Mouse (Mus musculus) forebrain, embryonic 11.5 days (tissue): Measurements from ENCODE around the gene Tbxa2r. TPM values are rescaled to one million over a fixed set of nuclear protein-coding genes. Genes with fewer than 3 reads are reported as not detected.

Source experiments
- ATAC-seq: fragments of 200-750 bp; cut with Nextera tagmentation; replicated peaks from 2 replicates; pipeline ENCODE4 v1.8.0; 2017; ENCODE audit warnings: moderate TSS enrichment; ENCODE audit not compliant: low FRiP score
- DNase-seq: peaks from one replicate; pipeline ENCODE4 v3.0.0-alpha.2; 2017; ENCODE audit warnings: low spot score
- H3K27ac ChIP-seq: fragments of 300-500 bp; sonication (generic); 2 replicates; pipeline ENCODE4 v1.5.1; 2014; ENCODE audit warnings: low read depth, low read length
- H3K27me3 ChIP-seq: fragments of 300-500 bp; sonication (generic); 2 replicates; pipeline ENCODE4 v1.6.1; 2014; ENCODE audit warnings: mild to moderate bottlenecking, low read length, mixed read lengths; ENCODE audit not compliant: control insufficient read depth, insufficient read depth
- H3K36me3 ChIP-seq: fragments of 300-500 bp; sonication (generic); 2 replicates; pipeline ENCODE4 v1.6.1; 2014; ENCODE audit warnings: mild to moderate bottlenecking, low read length, moderate library complexity, mixed read lengths; ENCODE audit not compliant: control insufficient read depth, insufficient read depth
- H3K4me1 ChIP-seq: fragments of 300-500 bp; sonication (generic); replicated peaks from 2 replicates; pipeline ENCODE4 v1.6.1; 2014; ENCODE audit warnings: low read length, mixed read lengths; ENCODE audit not compliant: control insufficient read depth, insufficient read depth
- H3K4me2 ChIP-seq: fragments of 300-500 bp; sonication (generic); 2 replicates; pipeline ENCODE4 v1.6.1; 2014; ENCODE audit warnings: low read depth, mild to moderate bottlenecking, low read length, moderate library complexity, mixed read lengths; ENCODE audit not compliant: severe bottlenecking
- H3K4me3 ChIP-seq: fragments of 300-500 bp; sonication (generic); 2 replicates; pipeline ENCODE4 v1.5.1; 2014; ENCODE audit warnings: low read depth, low read length
- H3K9ac ChIP-seq: fragments of 300-500 bp; sonication (generic); 2 replicates; pipeline ENCODE4 v1.6.1; 2014; ENCODE audit warnings: low read length
- H3K9me3 ChIP-seq: fragments of 300-500 bp; sonication (generic); 2 replicates; pipeline ENCODE4 v1.6.1; 2016; ENCODE audit warnings: low read length, mixed read lengths; ENCODE audit not compliant: control insufficient read depth
- WGBS: fragments of 180-500 bp; shearing (Covaris S2); extraction: QIAGEN DNeasy Blood & Tissue Kit; methylation state at CpG from one replicate; pipeline ENCODE4 v1.1.7; 2014; 5-methylcytosine and 5-hydroxymethylcytosine counted together
- polyA plus RNA-seq: library from polyadenylated mRNA; unstranded; fragments of >200 nt; fragmentation: Nextera tagmentation; extraction: Ambion mirVana; gene quantifications from 2 replicates; pipeline ENCODE4 v1.2.1, GENCODE M21; 2014

Tbxa2r gene
- polyA plus RNA-seq, 1 experiment from 2014 or later: 2.6 TPM

DNA sequence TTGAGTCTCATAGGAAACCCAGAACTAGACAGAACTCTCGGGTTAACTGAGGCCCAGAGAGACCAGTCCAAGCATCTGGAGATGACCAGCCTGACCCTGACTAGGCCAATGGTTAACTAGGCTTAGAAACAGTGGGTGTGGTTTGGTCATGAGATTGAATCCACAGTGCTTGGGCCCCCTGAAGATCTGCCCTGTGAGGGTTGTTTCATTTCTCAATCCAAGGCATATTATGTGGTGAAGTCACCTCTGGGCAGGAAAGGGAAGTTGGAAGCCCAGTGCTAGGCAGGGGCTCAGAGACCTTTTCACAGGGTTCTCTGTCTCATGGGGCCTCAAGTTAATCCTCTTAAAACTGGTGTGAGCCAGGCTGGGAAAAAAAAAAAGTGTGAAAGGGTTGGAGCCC lies 30.3 kb downstream of the Tbxa2r start:
- Histone ChIP-seq H3K4me3 (no peak overlapping the region), H3K27me3 (peaks cover 15% of the 10 kb centered on the region), H3K9me3 (no peaks in the 10 kb centered on the region), H3K4me2 (no peak overlapping the region), H3K4me1 (peaks cover 14% of the 10 kb centered on the region; the same call in 1 of the 2 replicates), H3K27ac (no peak overlapping the region), H3K36me3 (no peaks in the 10 kb centered on the region), H3K9ac (no peak overlapping the region)
- ATAC-seq (no peak), DNase-seq (no peak)
- WGBS: 55% methylated on average over 1 of the region's 1 CpGs

DNA sequence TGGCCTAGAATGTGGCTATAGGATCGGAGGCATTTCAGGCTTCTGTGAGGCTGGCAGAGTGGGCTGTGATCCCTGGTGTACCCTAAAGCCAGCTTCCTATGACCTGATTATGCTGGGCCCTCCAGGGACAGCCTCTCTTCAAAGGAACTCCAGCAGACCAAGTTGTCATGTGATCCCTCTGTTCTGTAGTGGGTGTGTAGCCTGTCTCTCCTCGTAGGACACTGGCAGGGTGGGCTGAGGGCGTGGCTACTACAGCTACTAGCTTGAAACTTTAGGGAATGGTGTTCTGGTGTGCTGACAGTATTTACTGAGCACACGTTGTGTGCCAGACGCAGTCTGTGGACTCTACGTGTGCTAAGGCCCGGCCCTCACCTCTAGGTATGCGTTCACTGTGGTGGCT lies 32.2 kb downstream of the Tbxa2r start:
- DNase-seq (no peak), ATAC-seq (no peak)
- Histone ChIP-seq H3K9ac (no peak overlapping the region), H3K36me3 (no peaks in the 10 kb centered on the region), H3K9me3 (no peaks in the 10 kb centered on the region), H3K4me1 (peaks cover 30% of the 10 kb centered on the region), H3K4me3 (no peak overlapping the region), H3K27me3 (peaks cover 24% of the 10 kb centered on the region), H3K27ac (no peak overlapping the region), H3K4me2 (no peak overlapping the region)
- 71% methylated on average over 8 of the region's 8 CpGs for WGBS

DNA sequence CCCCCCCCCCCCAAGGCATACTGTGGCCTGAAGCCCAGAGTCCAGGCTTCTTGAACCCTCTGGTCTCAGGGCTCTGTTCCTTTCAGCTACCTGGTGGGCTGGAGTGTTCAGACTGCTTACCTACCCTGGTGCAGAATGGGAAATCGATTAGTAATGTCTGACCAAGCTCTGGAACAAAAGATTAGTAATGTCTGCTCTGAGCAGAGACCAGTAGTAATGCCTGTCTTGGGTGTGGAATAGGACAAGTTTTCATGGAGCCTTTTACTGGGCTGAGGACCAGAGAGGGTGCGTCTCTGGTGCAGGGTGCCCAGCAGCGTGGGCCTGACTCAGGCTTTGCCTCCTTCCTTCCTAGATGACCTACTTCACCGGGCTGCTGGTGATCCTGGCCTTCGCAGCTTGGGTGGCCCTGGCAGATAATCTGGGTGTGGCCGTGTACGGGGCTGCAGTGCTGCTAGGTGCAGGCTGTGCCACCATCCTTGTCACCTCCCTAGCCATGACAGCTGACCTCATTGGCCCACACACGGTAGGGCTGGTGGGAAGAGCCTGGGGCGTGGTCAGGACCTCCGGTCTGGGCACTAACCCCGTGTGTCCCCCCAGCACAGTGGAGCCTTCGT lies 33.9 kb downstream of the Tbxa2r start:
- Histone ChIP-seq H3K4me2 (no peak overlapping the region), H3K27me3 (peaks cover 19% of the 10 kb centered on the region), H3K9me3 (no peaks in the 10 kb centered on the region), H3K9ac (no peak overlapping the region), H3K27ac (no peak overlapping the region), H3K36me3 (peaks cover 5% of the 10 kb centered on the region; the same call in 1 of the 2 replicates), H3K4me1 (peaks cover 36% of the 10 kb centered on the region), H3K4me3 (no peak overlapping the region)
- no peak for ATAC-seq
- 73% methylated on average over 12 of the region's 12 CpGs for WGBS
- DNase-seq: no peak

DNA sequence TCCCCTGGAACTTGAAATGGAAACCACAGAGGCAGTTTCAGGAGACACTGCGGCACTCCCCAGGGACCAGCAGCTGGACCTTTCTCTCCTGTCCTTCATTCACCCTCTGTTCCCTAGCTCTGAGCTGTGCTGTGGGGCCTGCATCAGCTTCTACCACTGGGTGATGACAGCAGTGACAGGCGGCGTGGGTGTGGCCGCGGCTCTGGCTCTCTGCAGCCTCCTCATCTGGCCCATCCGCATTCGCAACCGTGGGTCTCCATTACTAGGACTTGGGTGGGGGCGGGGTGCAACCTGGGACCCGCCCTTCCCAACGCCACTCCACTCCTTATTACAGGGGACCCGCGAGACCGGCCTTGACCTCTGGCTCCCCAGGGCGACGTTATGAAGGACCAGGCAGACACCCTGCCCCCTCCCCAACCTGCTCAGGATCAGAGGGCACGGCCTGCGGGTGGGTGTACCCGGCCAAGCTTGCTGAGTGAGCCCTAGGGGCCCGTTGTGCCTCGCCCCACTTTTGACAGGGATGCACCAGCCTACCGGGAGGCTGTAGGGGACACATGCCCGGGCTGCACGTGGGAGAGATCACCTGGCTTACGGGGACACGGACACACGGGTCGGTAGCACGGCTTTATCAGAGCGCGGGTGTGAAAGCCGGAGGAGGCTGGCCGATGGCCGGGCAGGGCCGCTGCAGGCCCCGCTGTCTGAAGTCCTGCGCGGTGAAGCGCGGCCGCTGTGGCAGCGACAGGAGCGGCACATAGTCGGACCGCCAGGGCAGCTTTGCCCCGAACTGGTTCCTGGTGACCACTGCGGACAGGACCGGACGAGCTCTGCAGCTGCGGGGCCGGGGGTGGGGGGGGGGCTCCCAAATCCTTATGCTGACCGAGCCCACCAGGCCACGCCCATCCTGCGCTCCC lies 35.2 kb downstream of the Tbxa2r start:
- Histone ChIP-seq H3K27me3 (peaks cover 19% of the 10 kb centered on the region), H3K4me2 (peak overlapping the region; percentile 53), H3K9ac (peak overlapping the region; percentile 47), H3K27ac (no peak overlapping the region), H3K36me3 (peaks cover 17% of the 10 kb centered on the region), H3K4me3 (peak overlapping the region; percentile 24), H3K9me3 (no peaks in the 10 kb centered on the region), H3K4me1 (peaks cover 36% of the 10 kb centered on the region)
- WGBS: 8% methylated on average over 54 of the region's 54 CpGs
- DNase-seq (no peak), ATAC-seq (0 out of 2 replicates have a peak, but pooled peaks have one; percentile 3)

DNA sequence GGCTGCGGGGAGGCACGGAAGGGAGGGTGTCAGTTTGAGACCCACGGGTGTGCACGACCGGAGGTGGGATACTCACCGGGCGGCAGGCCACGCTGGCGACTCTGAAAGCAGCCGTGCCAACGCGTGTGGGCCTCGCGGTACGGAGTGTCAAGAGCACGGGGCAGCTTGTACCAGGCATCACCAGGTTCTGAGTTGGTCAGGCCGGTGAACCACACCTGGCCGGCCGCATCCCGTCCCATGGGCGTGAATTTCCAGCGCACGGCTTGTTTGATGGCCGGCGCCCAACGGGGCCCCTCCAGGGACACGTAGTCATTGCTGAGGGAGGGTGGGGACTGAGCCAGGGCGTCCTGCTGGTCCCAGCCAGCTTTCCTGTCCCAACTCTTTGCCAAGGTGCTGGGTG lies 36.1 kb downstream of the Tbxa2r start:
- H3K27ac ChIP-seq: no peak overlapping the region

DNA sequence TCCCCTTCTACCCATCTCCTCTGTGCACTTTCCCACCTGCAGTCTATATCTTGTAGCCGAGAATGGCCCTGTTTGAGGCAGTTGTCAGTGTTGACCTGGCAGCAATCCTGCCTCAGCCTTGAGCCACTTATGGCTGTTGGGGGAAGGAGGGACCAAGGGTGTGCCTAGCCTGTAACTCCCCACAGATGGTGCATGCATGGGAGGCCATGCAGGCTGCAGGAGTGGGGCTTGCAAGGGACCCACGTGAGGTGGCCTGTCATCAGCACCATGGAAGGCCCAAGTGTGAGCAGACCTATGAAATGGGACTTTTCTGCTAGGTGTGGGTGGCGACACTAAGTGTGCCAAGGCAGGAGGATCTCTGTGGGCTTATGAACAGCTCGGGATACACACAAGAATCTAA lies 36.5 kb downstream of the Tbxa2r start:
- WGBS: 36% methylated on average over 4 of the region's 4 CpGs
- DNase-seq (no peak), ATAC-seq (0 out of 2 replicates have a peak, but pooled peaks have one; percentile 9)
- Histone ChIP-seq H3K9ac (peak overlapping the region; percentile 29; the same call in 1 of the 2 replicates), H3K36me3 (peaks cover 24% of the 10 kb centered on the region), H3K4me2 (no peak overlapping the region), H3K27ac (no peak overlapping the region), H3K4me1 (peaks cover 29% of the 10 kb centered on the region), H3K27me3 (peaks cover 19% of the 10 kb centered on the region), H3K9me3 (no peaks in the 10 kb centered on the region), H3K4me3 (no peak overlapping the region)

More for the DNA sequence above, 36.1 kb downstream of the Tbxa2r start:
- Histone ChIP-seq H3K36me3 (peaks cover 21% of the 10 kb centered on the region), H3K4me3 (peak overlapping the region; percentile 24; the same call in 1 of the 2 replicates), H3K9me3 (no peaks in the 10 kb centered on the region), H3K9ac (peak overlapping the region; percentile 29; the same call in 1 of the 2 replicates), H3K4me2 (peak overlapping the region; percentile 53), H3K27me3 (peaks cover 19% of the 10 kb centered on the region), H3K4me1 (peaks cover 29% of the 10 kb centered on the region)
- 16% methylated on average over 28 of the region's 28 CpGs for WGBS
- DNase-seq: no peak
- 0 out of 2 replicates have a peak, but pooled peaks have one; percentile 4 for ATAC-seq

DNA sequence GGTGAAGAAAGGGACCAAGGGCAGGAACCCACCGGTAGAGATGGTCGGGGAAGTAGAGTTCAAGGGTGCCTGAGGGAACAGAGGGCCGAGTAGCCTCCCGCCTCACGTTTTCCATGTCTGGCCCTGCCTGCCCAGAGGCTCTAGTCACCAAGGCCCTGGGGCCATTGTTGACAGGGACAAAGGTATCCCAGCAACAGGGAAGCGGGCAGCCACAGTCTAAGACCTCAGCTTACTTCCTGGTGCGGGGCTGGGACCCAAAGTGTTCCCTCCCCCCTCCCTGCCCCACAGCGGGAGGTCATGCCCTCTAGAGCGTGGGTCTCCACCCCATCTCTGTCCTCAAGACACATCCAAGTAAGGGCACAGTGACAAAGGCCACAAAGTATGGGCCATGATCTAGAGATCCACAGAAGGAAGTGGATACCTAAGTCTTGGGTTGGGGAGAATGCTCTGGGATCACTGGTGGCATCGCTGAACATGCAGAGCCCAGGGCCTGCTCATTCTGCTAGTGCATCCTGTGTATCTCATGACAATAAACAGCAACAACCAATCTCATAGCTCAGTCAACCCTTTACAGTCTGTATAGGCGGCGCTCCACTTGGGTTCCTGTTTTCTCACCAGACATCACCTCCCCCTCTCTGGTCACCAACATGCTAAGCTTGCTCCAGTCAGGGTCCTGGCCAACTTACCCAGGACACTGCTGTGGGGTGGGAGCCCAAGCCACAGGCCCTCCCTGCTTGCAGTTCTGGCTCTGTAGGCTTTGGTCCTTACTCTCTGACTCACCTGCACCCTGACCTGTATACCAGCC lies 37.3 kb downstream of the Tbxa2r start, which contains the start of gene 4930404N11Rik:
Gene 4930404N11Rik (minus strand): TSS at position 145 of the 805 bp plus-strand sequence.
- H3K27ac ChIP-seq: no peak within 1 kb of the TSS
- H3K4me2 ChIP-seq: peak within 1 kb of the TSS; percentile 53; the same call in 1 of the 2 replicates
- H3K9ac ChIP-seq: peak within 1 kb of the TSS; percentile 29
- H3K4me3 ChIP-seq: no peak within 1 kb of the TSS; the same call in 1 of the 2 replicates
- peaks cover 19% of the 10 kb centered on the region for H3K27me3 ChIP-seq
- H3K9me3 ChIP-seq: no peaks in the 10 kb centered on the region
- DNase-seq (peak; percentile 75), ATAC-seq (peak; percentile 38)
- H3K4me1 ChIP-seq: peaks cover 29% of the 10 kb centered on the region
- peaks cover 30% of the 10 kb centered on the region for H3K36me3 ChIP-seq
- 15% methylated on average over 12 of the region's 12 CpGs for WGBS
